Mouse (Mus musculus) retina, embryonic 14.5 days (tissue): ENCODE results near the gene Ldlrap1.

Source experiments
- DNase-seq: peaks from one replicate; pipeline ENCODE4 v3.0.0-alpha.2; 2015; ENCODE audit warnings: low spot score

Ldlrap1 gene

GRCm38 (mm10) chr4:134775234-134775944 lies 7.6 kb upstream of the Ldlrap1 start:
- DNase-seq, result no peak

GRCm38 (mm10) chr4:134774126-134774525 lies 6.3 kb upstream of the Ldlrap1 start:
- DNase-seq, result no peak

GRCm38 (mm10) chr4:134772805-134773674 lies 5.2 kb upstream of the Ldlrap1 start:
- DNase-seq, result peak; percentile 65

- DNase-seq, result no peak
Observed at GRCm38 (mm10) chr4:134769891-134770290, 2.1 kb upstream of the Ldlrap1 start.

- no peak for DNase-seq
Observed at GRCm38 (mm10) chr4:134769081-134769811, 1.4 kb upstream of the Ldlrap1 start.

GRCm38 (mm10) chr4:134768226-134768888 lies 533 bp upstream of the Ldlrap1 start:
- no peak for DNase-seq

- peak; percentile 31 for DNase-seq
Observed at GRCm38 (mm10) chr4:134766904-134767425, 859 bp downstream of the Ldlrap1 start.

- DNase-seq, result no peak
Observed at GRCm38 (mm10) chr4:134766277-134766676, 1.5 kb downstream of the Ldlrap1 start.

- DNase-seq, result no peak
Observed at GRCm38 (mm10) chr4:134764333-134764732, 3.5 kb downstream of the Ldlrap1 start.

GRCm38 (mm10) chr4:134762360-134762759 lies 5.5 kb downstream of the Ldlrap1 start:
- DNase-seq, result no peak

GRCm38 (mm10) chr4:134760793-134761201 lies 7.0 kb downstream of the Ldlrap1 start:
- no peak for DNase-seq

- DNase-seq, result no peak
Observed at GRCm38 (mm10) chr4:134760281-134760680, 7.5 kb downstream of the Ldlrap1 start.

- DNase-seq, result no peak
Observed at GRCm38 (mm10) chr4:134759564-134759963, 8.3 kb downstream of the Ldlrap1 start.

GRCm38 (mm10) chr4:134758922-134759321 lies 8.9 kb downstream of the Ldlrap1 start:
- DNase-seq, result no peak

GRCm38 (mm10) chr4:134758367-134758766 lies 9.5 kb downstream of the Ldlrap1 start:
- no peak for DNase-seq

GRCm38 (mm10) chr4:134756953-134757352 lies 10.9 kb downstream of the Ldlrap1 start:
- DNase-seq, result no peak

GRCm38 (mm10) chr4:134754941-134755340 lies 12.9 kb downstream of the Ldlrap1 start:
- no peak for DNase-seq

GRCm38 (mm10) chr4:134754371-134754770 lies 13.5 kb downstream of the Ldlrap1 start:
- DNase-seq, result no peak

- no peak for DNase-seq
Observed at GRCm38 (mm10) chr4:134753516-134754261, 14.1 kb downstream of the Ldlrap1 start.

GRCm38 (mm10) chr4:134752911-134753426 lies 14.9 kb downstream of the Ldlrap1 start:
- no peak for DNase-seq
